Mouse (Mus musculus): ENCODE data around the gene Olfr391-ps. TPM values are rescaled to one million over a fixed set of nuclear protein-coding genes. Genes with fewer than 3 reads are reported as not detected.

The Olfr391-ps gene
- not detected for total RNA-seq (2022)

DNA sequence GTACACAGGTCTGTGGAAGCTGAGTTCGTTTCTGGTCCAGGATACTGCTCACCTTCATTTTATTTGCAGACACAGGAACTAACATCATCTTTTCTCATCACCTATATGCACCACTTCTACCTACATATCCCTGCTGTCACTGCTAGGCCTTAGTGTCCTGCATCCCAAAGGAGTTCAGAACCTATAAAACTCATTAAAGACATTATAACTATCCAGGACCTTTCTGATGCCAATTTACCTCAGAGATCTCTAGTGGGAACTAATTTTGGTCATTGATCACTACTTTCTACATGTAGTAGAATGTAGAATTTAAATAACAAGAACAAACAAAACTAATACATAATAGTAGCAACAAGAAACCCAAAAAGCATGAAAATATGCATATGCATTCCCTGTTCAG is at the start of gene Olfr391-ps:
TSS of gene Olfr391-ps (minus strand) at position 101 of the 400 bp plus-strand sequence.
- DNase-seq (ENCODE audit: low spot score in 2 of 2): no peak

DNA sequence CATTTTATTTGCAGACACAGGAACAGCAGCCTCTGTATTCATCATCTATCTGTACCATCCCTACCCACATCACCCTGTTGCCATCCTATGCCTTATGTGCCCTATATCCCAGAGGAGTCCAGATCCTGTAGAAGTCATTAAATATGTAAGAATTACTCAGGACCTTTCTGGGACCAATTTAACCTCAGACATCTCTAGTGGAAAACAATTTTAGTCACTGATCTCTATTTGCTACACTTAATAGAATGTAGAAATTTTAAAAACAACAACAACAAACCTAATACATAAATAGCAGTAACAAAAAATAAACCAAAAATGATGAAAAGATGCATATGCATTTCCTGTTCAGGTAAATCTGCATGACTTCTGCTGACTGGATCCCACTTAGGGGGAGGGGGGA is 48.5 kb upstream of the Olfr391-ps start, which contains the start of gene Olfr393:
TSS of gene Olfr393 (minus strand) at position 101 of the 400 bp plus-strand sequence.
- DNase-seq (ENCODE audit: low spot score in 2 of 2): no peak

DNA sequence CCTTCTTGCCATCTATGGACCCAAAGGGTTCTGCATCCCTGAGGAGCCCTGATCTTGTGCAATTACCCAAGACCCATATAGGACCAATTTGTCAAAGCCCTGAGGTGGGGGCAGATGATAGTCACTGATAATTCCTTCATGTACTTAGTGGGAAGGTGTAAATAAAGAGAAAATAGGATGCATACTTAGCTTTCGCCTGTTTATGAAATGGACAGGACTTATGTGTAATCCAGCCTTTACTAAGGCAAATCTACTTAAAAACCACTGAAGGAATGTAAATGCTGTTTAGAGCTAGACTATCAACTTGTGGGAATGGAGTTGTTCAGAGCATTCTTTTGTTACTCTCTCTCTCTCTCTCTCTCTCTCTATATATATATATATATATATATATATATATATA is 14.1 kb upstream of the Olfr391-ps start, which contains the start of gene Olfr392:
TSS of gene Olfr392 (minus strand) at position 101 of the 400 bp plus-strand sequence.
- DNase-seq (ENCODE audit: low spot score in 2 of 2): no peak

DNA sequence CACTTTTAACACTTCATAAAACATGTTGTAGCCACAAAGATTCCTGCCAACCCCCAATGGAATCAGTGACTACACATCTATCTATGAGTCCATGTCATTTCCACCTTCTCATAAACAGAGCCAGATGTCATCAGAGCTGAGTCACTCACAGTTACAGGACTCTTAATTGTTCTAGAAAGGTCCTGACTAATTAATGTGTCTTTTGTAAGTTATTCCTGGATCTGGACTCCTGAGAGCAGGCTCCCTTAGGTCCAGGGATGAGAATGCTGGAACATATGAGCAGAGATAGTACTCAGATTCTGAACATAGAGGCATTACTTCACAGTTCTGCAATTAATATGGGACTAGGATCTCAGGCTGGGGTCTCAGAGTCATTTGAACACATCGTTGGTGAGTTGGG is 20.2 kb downstream of the Olfr391-ps start, which contains the start of gene Olfr390:
TSS of gene Olfr390 (plus strand) at position 301 of the 400 bp plus-strand sequence.
- DNase-seq (ENCODE audit: low spot score in 2 of 2): no peak

DNA sequence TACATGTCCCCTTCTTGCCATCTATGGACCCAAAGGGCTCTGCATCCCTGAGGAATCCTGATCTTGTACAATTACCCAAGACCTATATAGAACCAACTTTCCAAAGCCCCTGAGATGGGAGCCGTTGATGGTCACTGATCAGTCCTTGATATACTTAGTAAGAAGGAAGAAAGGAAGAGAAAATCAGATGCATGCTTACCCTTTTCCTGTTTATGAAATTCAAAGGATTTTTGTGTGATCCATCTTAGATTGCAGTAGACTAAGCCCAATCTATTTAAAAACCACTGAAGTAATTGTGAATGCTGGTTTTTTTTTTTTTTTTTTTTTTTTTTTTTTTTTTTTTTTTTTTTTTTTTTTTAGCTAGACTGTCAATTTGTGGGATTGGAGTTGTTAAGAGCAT is 22.2 kb downstream of the Olfr391-ps start, which contains the start of gene Olfr389:
TSS of gene Olfr389 (minus strand) at position 101 of the 400 bp plus-strand sequence.
- no peak for DNase-seq (ENCODE audit: low spot score in 2 of 2)

DNA sequence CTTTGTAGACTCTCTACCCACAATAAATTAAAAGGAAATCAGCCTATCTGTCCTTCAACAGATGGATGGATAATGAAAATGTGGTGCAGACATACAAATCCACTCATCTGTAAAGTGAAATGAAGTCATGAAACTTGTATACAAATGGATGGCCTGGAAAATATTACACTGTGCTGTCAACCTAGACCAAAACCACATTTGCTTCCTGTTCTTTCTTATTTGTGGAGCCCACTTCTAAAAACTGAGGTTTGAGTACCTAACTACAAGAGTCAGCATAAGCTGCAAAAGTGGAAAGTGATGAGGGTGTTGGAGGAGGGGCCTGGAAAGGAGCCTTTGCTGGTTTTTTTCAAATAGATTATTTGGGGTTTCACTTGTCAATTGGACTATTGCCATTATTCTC is 43.7 kb downstream of the Olfr391-ps start:
- no peak for DNase-seq (ENCODE audit: low spot score in 2 of 2)

Other genes starting within 250 kb of the Olfr391-ps start
- gene Olfr385, start 210.0 kb downstream of the Olfr391-ps start, total RNA-seq (2022): not detected
- not detected for gene Olfr384, start 204.5 kb downstream of the Olfr391-ps start, total RNA-seq (2022)
- gene Zfp735, start 114.3 kb downstream of the Olfr391-ps start, total RNA-seq (2022): not detected
- not detected for gene Olfr389, start 22.3 kb downstream of the Olfr391-ps start, total RNA-seq (2022)
- gene Olfr390, start 20.1 kb downstream of the Olfr391-ps start, total RNA-seq (2022): not detected
- gene Olfr392, start 14.0 kb upstream of the Olfr391-ps start, total RNA-seq (2022): not detected
- gene Olfr393, start 48.4 kb upstream of the Olfr391-ps start, total RNA-seq (2022): not detected
- not detected for gene Olfr394, start 87.7 kb upstream of the Olfr391-ps start, total RNA-seq (2022)
- not detected for gene Olfr395, start 106.2 kb upstream of the Olfr391-ps start, total RNA-seq (2022)
- gene Olfr23, start 133.6 kb upstream of the Olfr391-ps start, total RNA-seq (2022): not detected
- not detected for gene Olfr397, start 157.8 kb upstream of the Olfr391-ps start, total RNA-seq (2022)
- not detected for gene Olfr398, start 187.4 kb upstream of the Olfr391-ps start, total RNA-seq (2022)

Data from layer of hippocampus, adult 8-10 months (tissue).